8 mouse cellular contexts compared by ENCODE assay signal in genomic region chr9:13298513-13298878, GRCm38 (mm10). TPM values are rescaled to one million over a fixed set of nuclear protein-coding genes. Genes with fewer than 3 reads are reported as not detected.
DNase-seq lines count a peak whose midpoint lies in the region; ATAC-seq and TF ChIP-seq lines count a peak whose summit lies in the region.

No protein-coding gene starts in this region.

- peak overlapping the region; percentile 76; the same call in 1 of the 2 replicates for H3K27ac ChIP-seq in kidney, postnatal 0 days
- H3K27ac ChIP-seq in embryonic facial prominence, embryonic 10.5 days (replicated peaks): peak overlapping the region; percentile 91
- H3K27ac ChIP-seq in midbrain, postnatal 0 days (ENCODE audit: low read depth, low read length): peak overlapping the region; percentile 55

- H3K9ac ChIP-seq in kidney, postnatal 0 days (ENCODE audit: low read depth, low read length): peak overlapping the region; percentile 71; the same call in 1 of the 2 replicates
- peak overlapping the region; percentile 76 for H3K9ac ChIP-seq in midbrain, postnatal 0 days (replicated peaks; ENCODE audit: low read length, poor library complexity, severe bottlenecking)

- H3K9me3 ChIP-seq in kidney, postnatal 0 days (replicated peaks; ENCODE audit: low read length): no peaks in the 10 kb centered on the region
- H3K9me3 ChIP-seq in embryonic facial prominence, embryonic 10.5 days: no peaks in the 10 kb centered on the region
- H3K9me3 ChIP-seq in midbrain, postnatal 0 days (ENCODE audit: low read length): no peaks in the 10 kb centered on the region

- no peak for ATAC-seq in kidney, postnatal 0 days (replicated peaks; ENCODE audit: low FRiP score, low read depth)
- no peak for ATAC-seq in midbrain, postnatal 0 days (ENCODE audit: low FRiP score)

- DNase-seq in kidney, postnatal 0 days (ENCODE audit: low spot score): no peak
- DNase-seq in kidney, adult 11 months: no peak
- DNase-seq in embryonic facial prominence, embryonic 10.5 days (ENCODE audit: low spot score): no peak
- DNase-seq in induced T-regulatory cell, adult 2 months (ENCODE audit: low read depth): peak; percentile 52
- DNase-seq in midbrain, postnatal 0 days (ENCODE audit: low spot score): no peak
- no peak for DNase-seq in urinary bladder, adult 2 months (ENCODE audit: low spot score)
- no peak for DNase-seq in kidney, postnatal 4 days
- DNase-seq in testis, postnatal 10 days (ENCODE audit: low spot score): no peak

- no peaks in the 10 kb centered on the region for H3K36me3 ChIP-seq in kidney, postnatal 0 days (ENCODE audit: insufficient read depth, low read length)
- H3K36me3 ChIP-seq in embryonic facial prominence, embryonic 10.5 days (replicated peaks): no peaks in the 10 kb centered on the region
- no peaks in the 10 kb centered on the region for H3K36me3 ChIP-seq in midbrain, postnatal 0 days (ENCODE audit: insufficient read depth, low read length)

- H3K4me2 ChIP-seq in kidney, postnatal 0 days (ENCODE audit: low read length): peak overlapping the region; percentile 74
- peak overlapping the region; percentile 98 for H3K4me2 ChIP-seq in midbrain, postnatal 0 days (ENCODE audit: low read depth, low read length, poor library complexity, severe bottlenecking)

- H3K4me1 ChIP-seq in kidney, postnatal 0 days (replicated peaks; ENCODE audit: insufficient read depth, low read length): peaks cover 34% of the 10 kb centered on the region
- H3K4me1 ChIP-seq in embryonic facial prominence, embryonic 10.5 days: peaks cover 67% of the 10 kb centered on the region
- H3K4me1 ChIP-seq in midbrain, postnatal 0 days (ENCODE audit: insufficient read depth, low read length): peaks cover 24% of the 10 kb centered on the region; the same call in 1 of the 2 replicates

- peak overlapping the region; percentile 64 for H3K4me3 ChIP-seq in kidney, postnatal 0 days (replicated peaks; ENCODE audit: low read depth, low read length)
- peak overlapping the region; percentile 73 for H3K4me3 ChIP-seq in embryonic facial prominence, embryonic 10.5 days
- H3K4me3 ChIP-seq in midbrain, postnatal 0 days (ENCODE audit: low read depth, low read length): peak overlapping the region; percentile 62

- no peak for TF ChIP-seq CTCF in kidney, postnatal 0 days (IDR thresholded peaks at IDR 0.05; ENCODE audit: low read depth)
- no peak for TF ChIP-seq CTCF in midbrain, postnatal 0 days (IDR thresholded peaks at IDR 0.05)

- no peaks in the 10 kb centered on the region for H3K27me3 ChIP-seq in kidney, postnatal 0 days (ENCODE audit: insufficient read depth, low read length)
- H3K27me3 ChIP-seq in embryonic facial prominence, embryonic 10.5 days (replicated peaks; ENCODE audit: low read depth, poor library complexity, severe bottlenecking): peaks cover 11% of the 10 kb centered on the region; the same call in 1 of the 2 replicates
- no peaks in the 10 kb centered on the region for H3K27me3 ChIP-seq in midbrain, postnatal 0 days (ENCODE audit: insufficient read depth, low read length)

- WGBS in kidney, postnatal 0 days: 19% methylated on average over 9 of the region's 9 CpGs
- WGBS in embryonic facial prominence, embryonic 10.5 days: 24% methylated on average over 9 of the region's 9 CpGs
- WGBS in midbrain, postnatal 0 days: 16% methylated on average over 9 of the region's 9 CpGs

RNA-seq across cellular contexts. Expression of gene Maml2, which starts 0.7 kb away (rescaled TPM):
- polyA plus RNA-seq in kidney, postnatal 0 days (2015; fragmentation: Nextera tagmentation; extraction: Ambion mirVana): 10.0 and 11.2 TPM in 2 replicates
- 7.3 and 8.0 TPM in 2 replicates for polyA plus RNA-seq in embryonic facial prominence, embryonic 10.5 days (2016; fragmentation: Nextera tagmentation; extraction: Ambion mirVana)
- 9.2 and 11.0 TPM in 2 replicates for total RNA-seq in midbrain, postnatal 0 days (2014; rRNA removed)
- 9.1 TPM in 2 replicates for polyA plus RNA-seq in midbrain, postnatal 0 days (2015; fragmentation: Nextera tagmentation; extraction: Ambion mirVana)
- 14.1 and 17.7 TPM in 2 replicates for polyA plus RNA-seq in urinary bladder, adult 2 months (2012; rRNA removed)

RNA-seq across cellular contexts. Expression of gene Ccdc82, which starts 51.7 kb away (rescaled TPM):
- 6.4 and 6.5 TPM in 2 replicates for polyA plus RNA-seq in kidney, postnatal 0 days (2015; fragmentation: Nextera tagmentation; extraction: Ambion mirVana)
- 5.9 and 6.3 TPM in 2 replicates for polyA plus RNA-seq in embryonic facial prominence, embryonic 10.5 days (2016; fragmentation: Nextera tagmentation; extraction: Ambion mirVana)
- total RNA-seq in midbrain, postnatal 0 days (2014; rRNA removed): 20.2 and 25.1 TPM in 2 replicates
- polyA plus RNA-seq in midbrain, postnatal 0 days (2015; fragmentation: Nextera tagmentation; extraction: Ambion mirVana): 9.6 and 11.8 TPM in 2 replicates
- polyA plus RNA-seq in urinary bladder, adult 2 months (2012; rRNA removed): 33.1 and 34.8 TPM in 2 replicates

RNA-seq across cellular contexts. Expression of gene Jrkl, which starts 52.9 kb away (rescaled TPM):
- polyA plus RNA-seq in kidney, postnatal 0 days (2015; fragmentation: Nextera tagmentation; extraction: Ambion mirVana): 9.0 and 10.1 TPM in 2 replicates
- 7.2 and 7.6 TPM in 2 replicates for polyA plus RNA-seq in embryonic facial prominence, embryonic 10.5 days (2016; fragmentation: Nextera tagmentation; extraction: Ambion mirVana)
- total RNA-seq in midbrain, postnatal 0 days (2014; rRNA removed): 4.3 and 4.7 TPM in 2 replicates
- 4.2 and 4.3 TPM in 2 replicates for polyA plus RNA-seq in midbrain, postnatal 0 days (2015; fragmentation: Nextera tagmentation; extraction: Ambion mirVana)
- 8.2 and 10.4 TPM in 2 replicates for polyA plus RNA-seq in urinary bladder, adult 2 months (2012; rRNA removed)
